Mouse (Mus musculus) limb, embryonic 14.5 days (tissue): ENCODE measurements around the gene Fgfr2. TPM values are rescaled to one million over a fixed set of nuclear protein-coding genes. Genes with fewer than 3 reads are reported as not detected.
A peak's percentile ranks its signal among the peaks of the same experiment; 100 is the strongest.
"Not testable (repeated sequence)": the region's sequence is repeated elsewhere in the genome, so short reads cannot be mapped to it uniquely, and the experiment has no call there.

Experiments used
- ATAC-seq: fragments of 200-750 bp; cut with Nextera tagmentation; 2 replicates; pipeline ENCODE4 v1.8.0; 2017; ENCODE audit warnings: low read depth, moderate number of reproducible peaks, moderate TSS enrichment; ENCODE audit not compliant: low FRiP score
- DNase-seq: peaks from one replicate; pipeline ENCODE4 v3.0.0-alpha.2; 2015; ENCODE audit warnings: low spot score
- H3K27ac ChIP-seq: fragments of 300-500 bp; sonication (generic); replicated peaks from 2 replicates; pipeline ENCODE4 v1.5.1; 2014; ENCODE audit warnings: low read depth, mild to moderate bottlenecking, low read length, moderate library complexity, mixed read lengths
- H3K27me3 ChIP-seq: fragments of 300-500 bp; sonication (generic); 2 replicates; pipeline ENCODE4 v1.6.1; 2014; ENCODE audit warnings: low read length, mixed read lengths; ENCODE audit not compliant: control insufficient read depth, insufficient read depth
- H3K36me3 ChIP-seq: fragments of 300-500 bp; sonication (generic); 2 replicates; pipeline ENCODE4 v1.6.1; 2014; ENCODE audit warnings: mild to moderate bottlenecking, low read length, moderate library complexity, mixed read lengths; ENCODE audit not compliant: control insufficient read depth, insufficient read depth
- H3K4me1 ChIP-seq: fragments of 300-500 bp; sonication (generic); 2 replicates; pipeline ENCODE4 v1.6.1; 2014; ENCODE audit warnings: antibody characterized with exemption, low read length, mixed read lengths; ENCODE audit not compliant: control insufficient read depth, insufficient read depth
- H3K4me2 ChIP-seq: fragments of 300-500 bp; sonication (generic); replicated peaks from 2 replicates; pipeline ENCODE4 v1.6.1; 2014; ENCODE audit warnings: low read depth, mild to moderate bottlenecking, low read length, moderate library complexity; ENCODE audit not compliant: severe bottlenecking
- H3K4me3 ChIP-seq: fragments of 300-500 bp; sonication (generic); replicated peaks from 2 replicates; pipeline ENCODE4 v1.5.1; 2014; ENCODE audit warnings: low read length
- H3K9ac ChIP-seq: fragments of 300-500 bp; sonication (generic); 2 replicates; pipeline ENCODE4 v1.6.1; 2014; ENCODE audit warnings: mild to moderate bottlenecking, low read depth, low read length, moderate library complexity; ENCODE audit not compliant: severe bottlenecking
- H3K9me3 ChIP-seq: fragments of 300-500 bp; sonication (generic); 2 replicates; pipeline ENCODE4 v1.6.1; 2016; ENCODE audit warnings: low read length; ENCODE audit not compliant: control insufficient read depth
- POLR2A ChIP-seq: fragments of 200-500 bp; IDR thresholded peaks from 2 replicates; pipeline ENCODE4 v1.8.0; 2012; ENCODE audit warnings: inconsistent platforms, mild to moderate bottlenecking, moderate library complexity, borderline replicate concordance; ENCODE audit not compliant: insufficient read depth, insufficient read length; ENCODE audit errors: extremely low read depth
- WGBS: fragments of 180-500 bp; shearing (Covaris S2); extraction: QIAGEN DNeasy Blood & Tissue Kit; methylation state at CpG from one replicate; pipeline ENCODE4 v1.1.7; 2014; 5-methylcytosine and 5-hydroxymethylcytosine counted together
- polyA plus RNA-seq, 2 experiments: library from polyadenylated mRNA; depleted of rRNA in 1 of 2; stranded (reverse) in 1 of 2; unstranded in 1 of 2; fragments of >200 nt; fragmentation: Nextera tagmentation in 1 of 2; extraction: Ambion mirVana in 1 of 2; gene quantifications; 2 replicates each; pipeline versions ENCODE4 v1.2.1 to v1.2.3; 2012 to 2014

The Fgfr2 gene
- polyA plus RNA-seq, 2 experiments = 131 to 133 TPM

DNA sequence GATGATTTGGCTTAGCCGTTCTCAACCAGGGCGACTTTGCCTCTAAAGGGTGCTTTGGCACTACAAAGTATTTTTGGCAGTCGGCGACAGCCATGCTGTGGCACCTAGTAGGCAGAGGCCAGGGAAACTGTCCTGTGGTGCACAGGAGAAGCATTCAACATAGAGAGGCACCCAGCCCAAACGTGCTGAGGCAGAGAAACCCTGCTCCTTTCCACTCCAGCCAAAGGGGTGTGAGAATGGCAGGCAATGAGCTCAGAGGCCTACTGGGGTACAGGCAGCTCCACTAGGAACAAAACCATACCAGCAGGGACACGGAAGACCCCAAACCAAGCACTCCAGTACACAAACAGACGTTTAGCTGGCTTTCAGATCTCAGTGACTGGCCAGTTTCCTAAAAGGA is 2583.0 kb downstream of the Fgfr2 start:
- ATAC-seq (no peak), DNase-seq (no peak)
- no peak overlapping the region for H3K4me3 ChIP-seq
- H3K36me3 ChIP-seq = peaks cover 89% of the 10 kb centered on the region
- H3K27me3 ChIP-seq = no peaks in the 10 kb centered on the region
- H3K27ac ChIP-seq = no peak overlapping the region
- H3K4me1 ChIP-seq = no peaks in the 10 kb centered on the region; the same call in 1 of the 2 replicates
- no peak for TF ChIP-seq POLR2A
- WGBS = 91% methylated on average over 7 of the region's 7 CpGs
- H3K9me3 ChIP-seq = no peaks in the 10 kb centered on the region
- no peak overlapping the region for H3K4me2 ChIP-seq
- H3K9ac ChIP-seq = no peak overlapping the region

DNA sequence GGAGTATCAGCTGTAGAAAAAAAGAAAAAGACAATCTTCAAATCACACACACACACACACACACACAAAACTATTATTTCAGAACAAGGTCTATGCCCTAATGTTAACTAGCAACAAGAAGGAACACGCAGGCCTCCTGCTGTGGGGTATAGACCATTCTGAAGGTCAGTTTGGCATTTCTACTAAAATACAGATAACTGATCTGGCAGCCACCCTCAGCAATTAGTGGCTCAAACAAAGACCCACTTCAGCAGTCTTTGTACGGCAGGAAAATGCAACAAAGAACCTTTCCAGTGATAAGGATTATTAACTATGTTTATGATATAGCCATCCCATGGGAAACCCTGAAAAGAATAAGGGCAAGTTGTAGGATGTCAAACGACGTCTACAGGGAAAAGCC is 2586.1 kb downstream of the Fgfr2 start:
- H3K4me1 ChIP-seq = no peaks in the 10 kb centered on the region
- no peak overlapping the region for H3K4me3 ChIP-seq
- no peak overlapping the region for H3K4me2 ChIP-seq
- TF ChIP-seq POLR2A = no peak
- H3K9ac ChIP-seq = no peak overlapping the region
- H3K36me3 ChIP-seq = peaks cover 84% of the 10 kb centered on the region
- ATAC-seq (no peak), DNase-seq (no peak)
- H3K27ac ChIP-seq = no peak overlapping the region
- H3K9me3 ChIP-seq = no peaks in the 10 kb centered on the region
- 94% methylated on average over 4 of the region's 4 CpGs for WGBS
- no peaks in the 10 kb centered on the region for H3K27me3 ChIP-seq

DNA sequence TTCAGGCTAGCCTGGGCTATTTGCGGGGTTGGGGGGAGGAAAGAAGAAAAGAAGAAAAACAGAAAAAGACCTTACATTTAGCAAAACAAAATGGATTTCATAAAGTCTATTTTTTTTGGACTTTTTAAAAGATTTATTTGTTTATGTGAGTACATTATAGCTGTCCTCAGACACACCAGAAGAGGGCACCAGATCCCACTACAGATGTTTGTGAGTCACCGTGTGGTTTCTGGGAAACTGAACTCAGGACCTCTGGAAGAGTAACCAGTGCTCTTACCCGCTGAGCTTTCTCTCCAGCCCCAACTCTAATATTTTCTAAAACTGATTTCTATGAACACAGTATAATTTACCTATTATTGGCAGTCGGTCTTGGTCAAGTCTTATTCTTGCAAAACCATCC is 2588.0 kb downstream of the Fgfr2 start:
- TF ChIP-seq POLR2A = no peak
- Histone ChIP-seq H3K4me3 (no peak overlapping the region), H3K4me1 (no peaks in the 10 kb centered on the region), H3K36me3 (peaks cover 81% of the 10 kb centered on the region), H3K9me3 (no peaks in the 10 kb centered on the region), H3K27ac (no peak overlapping the region), H3K9ac (no peak overlapping the region), H3K27me3 (no peaks in the 10 kb centered on the region), H3K4me2 (no peak overlapping the region)
- no peak for ATAC-seq
- no peak for DNase-seq
- 93% methylated on average over 4 of the region's 4 CpGs for WGBS

DNA sequence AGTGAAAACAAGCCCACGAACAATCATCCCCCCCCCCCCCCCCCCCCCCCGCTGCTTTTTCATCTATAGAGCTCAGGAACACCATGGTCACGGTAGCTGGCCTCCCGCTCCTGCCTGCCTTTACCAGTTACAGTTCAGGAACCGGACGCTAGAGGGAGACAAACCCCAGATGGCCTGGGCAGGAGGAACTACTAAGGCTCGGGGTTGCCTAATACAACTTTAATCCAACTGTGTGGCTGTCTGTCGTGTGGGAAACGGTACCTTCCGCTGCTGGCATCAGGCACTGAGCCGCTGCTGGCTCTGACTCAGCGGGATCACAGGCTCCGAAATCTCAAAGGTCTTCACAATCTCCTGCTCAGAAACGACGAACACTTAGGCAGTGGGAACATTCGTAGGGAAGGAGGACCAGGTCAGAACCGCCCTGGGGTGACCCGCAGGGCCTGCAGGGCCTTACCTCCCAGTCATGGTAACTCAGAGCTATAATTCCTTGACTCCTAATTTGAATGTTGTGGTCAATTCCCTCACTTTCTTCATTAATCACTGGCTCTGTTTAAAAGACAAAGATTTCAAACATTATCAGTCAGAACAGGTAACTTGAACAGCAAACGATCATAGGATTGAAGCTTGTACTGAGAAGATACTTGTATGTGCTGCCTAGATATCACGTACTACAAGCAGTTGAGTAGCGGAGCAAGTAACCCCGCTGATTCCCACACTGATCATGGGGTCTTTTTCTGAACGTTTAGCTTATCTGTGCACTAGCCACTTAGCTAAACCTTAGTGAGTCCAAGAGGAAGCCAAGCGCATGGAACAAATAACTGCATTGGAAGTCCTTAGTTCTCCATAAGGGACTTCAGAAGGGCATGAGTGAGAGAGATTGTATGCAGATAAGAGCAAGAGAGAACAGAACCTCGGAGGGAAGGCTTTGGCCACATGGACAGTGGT is 2589.6 kb downstream of the Fgfr2 start:
- peaks cover 74% of the 10 kb centered on the region for H3K36me3 ChIP-seq
- no peak for TF ChIP-seq POLR2A
- peak; percentile 85 for ATAC-seq
- H3K4me1 ChIP-seq = no peaks in the 10 kb centered on the region
- peak; percentile 82 for DNase-seq
- H3K4me2 ChIP-seq = no peak overlapping the region
- H3K9me3 ChIP-seq = no peaks in the 10 kb centered on the region
- 49% methylated on average over 25 of the region's 25 CpGs for WGBS
- H3K27me3 ChIP-seq = no peaks in the 10 kb centered on the region
- no peak overlapping the region for H3K9ac ChIP-seq
- H3K4me3 ChIP-seq = no peak overlapping the region
- no peak overlapping the region for H3K27ac ChIP-seq

DNA sequence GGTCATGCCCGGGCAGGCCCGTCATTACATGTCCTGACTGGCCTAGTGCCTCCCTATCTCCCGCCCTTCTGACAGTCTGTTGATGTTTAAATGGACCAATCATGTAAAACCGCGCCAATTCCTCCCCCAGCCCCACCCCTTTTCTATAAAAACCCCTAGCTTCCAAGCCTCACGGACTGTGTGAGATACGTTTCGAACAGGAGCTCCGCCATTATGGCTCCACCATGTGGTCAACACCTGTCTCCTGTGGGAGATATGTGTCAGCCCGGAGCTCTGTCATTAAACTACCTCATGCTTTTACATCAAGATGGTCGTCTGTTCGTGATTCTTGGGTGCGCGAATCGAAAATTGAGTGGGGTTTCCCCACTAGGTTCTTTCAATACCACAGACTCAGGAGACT is 2592.0 kb downstream of the Fgfr2 start:
- H3K4me3 ChIP-seq, DNase-seq, H3K27me3 ChIP-seq, ATAC-seq, H3K9ac ChIP-seq, H3K9me3 ChIP-seq, H3K4me1 ChIP-seq, H3K4me2 ChIP-seq, H3K27ac ChIP-seq: not testable (repeated sequence)
- peaks cover 51% of the 10 kb centered on the region for H3K36me3 ChIP-seq
- WGBS = 86% methylated on average over 13 of the region's 15 CpGs
